Mouse (Mus musculus): ENCODE results near the gene Psg22.

- no peak for TF ChIP-seq CTCF (IDR thresholded peaks at IDR 0.05; ENCODE audit: extremely low read depth, insufficient read depth, insufficient read length, insufficient replicate concordance)
- no peak for TF ChIP-seq POLR2A (IDR thresholded peaks at IDR 0.05; ENCODE audit: low read depth, low read length)
These were observed 31.4 kb downstream of the Psg22 start for GRCm38 (mm10) chr7:18748994-18749895.

All from spleen, adult 2 months (tissue).